Mouse (Mus musculus) midbrain, postnatal 0 days (tissue): ENCODE results near the gene Tmem74b. TPM values are rescaled to one million over a fixed set of nuclear protein-coding genes. Genes with fewer than 3 reads are reported as not detected.

Experiments used
- ATAC-seq: fragments of 200-750 bp; cut with Nextera tagmentation; 2 replicates; pipeline ENCODE4 v1.8.0; 2017; ENCODE audit warnings: moderate number of reproducible peaks, mild to moderate bottlenecking, moderate TSS enrichment, moderate library complexity; ENCODE audit not compliant: low FRiP score
- DNase-seq: peaks from one replicate; pipeline ENCODE4 v3.0.0-alpha.2; 2015; ENCODE audit warnings: low spot score
- H3K27ac ChIP-seq: fragments of 300-500 bp; sonication (generic); 2 replicates; pipeline ENCODE4 v1.5.1; 2014; ENCODE audit warnings: low read depth, mild to moderate bottlenecking, low read length, mixed read lengths
- H3K27me3 ChIP-seq: fragments of 300-500 bp; sonication (generic); 2 replicates; pipeline ENCODE4 v1.6.1; 2014; ENCODE audit warnings: low read length, control low read depth, mixed read lengths; ENCODE audit not compliant: insufficient read depth
- H3K36me3 ChIP-seq: fragments of 300-500 bp; sonication (generic); 2 replicates; pipeline ENCODE4 v1.6.1; 2014; ENCODE audit warnings: low read length, control low read depth, mixed read lengths; ENCODE audit not compliant: insufficient read depth
- H3K4me1 ChIP-seq: fragments of 300-500 bp; sonication (generic); 2 replicates; pipeline ENCODE4 v1.6.1; 2014; ENCODE audit warnings: mild to moderate bottlenecking, control low read depth, antibody characterized with exemption, low read length, mixed read lengths; ENCODE audit not compliant: insufficient read depth
- H3K4me2 ChIP-seq: fragments of 300-500 bp; sonication (generic); 2 replicates; pipeline ENCODE4 v1.6.1; 2014; ENCODE audit warnings: low read depth, mild to moderate bottlenecking, low read length, mixed read lengths; ENCODE audit not compliant: poor library complexity, severe bottlenecking
- H3K4me3 ChIP-seq: fragments of 300-500 bp; sonication (generic); 2 replicates; pipeline ENCODE4 v1.5.1; 2014; ENCODE audit warnings: low read depth, mild to moderate bottlenecking, low read length, moderate library complexity
- H3K9ac ChIP-seq: fragments of 300-500 bp; sonication (generic); replicated peaks from 2 replicates; pipeline ENCODE4 v1.6.1; 2014; ENCODE audit warnings: mild to moderate bottlenecking, low read length, moderate library complexity, mixed read lengths; ENCODE audit not compliant: poor library complexity, severe bottlenecking
- H3K9me3 ChIP-seq: fragments of 300-500 bp; sonication (generic); 2 replicates; pipeline ENCODE4 v1.6.1; 2016; ENCODE audit warnings: low read length, control low read depth
- CTCF ChIP-seq: IDR thresholded peaks from 2 replicates; pipeline ENCODE4 v1.5.1; 2016; ENCODE audit warnings: antibody characterized with exemption, mild to moderate bottlenecking
- WGBS: fragments of 180-500 bp; shearing (Covaris S2); extraction: QIAGEN DNeasy Blood & Tissue Kit; methylation state at CpG from one replicate; pipeline ENCODE4 v1.1.7; 2014; 5-methylcytosine and 5-hydroxymethylcytosine counted together
- polyA plus RNA-seq: library from polyadenylated mRNA; unstranded; fragments of >200 nt; fragmentation: Nextera tagmentation; extraction: Ambion mirVana; gene quantifications from 2 replicates; pipeline ENCODE4 v1.2.1, GENCODE M21; 2015
- total RNA-seq: library from RNA; depleted of rRNA; stranded (reverse); fragments of >200 nt; gene quantifications from 2 replicates; pipeline ENCODE4 v1.2.3, GENCODE M21; 2014; rRNA removed

Tmem74b gene
- total and polyA plus RNA-seq, 2 experiments from 2014 or later, result 24.8 to 28.6 TPM

- H3K4me3 ChIP-seq, result no peak overlapping the region
- WGBS, result 36% methylated on average over 1 of the region's 1 CpGs
- ATAC-seq (no peak), DNase-seq (no peak)
- H3K27me3 ChIP-seq, result no peaks in the 10 kb centered on the region
- H3K4me1 ChIP-seq, result no peaks in the 10 kb centered on the region
- TF ChIP-seq CTCF, result no peak
- no peak overlapping the region for H3K4me2 ChIP-seq
- H3K27ac ChIP-seq, result no peak overlapping the region
- H3K9ac ChIP-seq, result no peak overlapping the region
- H3K36me3 ChIP-seq, result no peaks in the 10 kb centered on the region
- H3K9me3 ChIP-seq, result no peaks in the 10 kb centered on the region
Observed at GRCm38 (mm10) chr2:151758806-151759353, 57.1 kb downstream of the Tmem74b start.

Other genes with a start within 250 kb of the Tmem74b start
- not detected in 2 replicates for gene 4921509C19Rik, start 225.9 kb upstream of the Tmem74b start, total RNA-seq
- not detected in 2 replicates for gene 4921509C19Rik, start 225.9 kb upstream of the Tmem74b start, polyA plus RNA-seq
- 103 and 107 TPM in 2 replicates for gene Nsfl1c, start 207.8 kb upstream of the Tmem74b start, total RNA-seq
- gene Nsfl1c, start 207.8 kb upstream of the Tmem74b start, polyA plus RNA-seq, result 244 and 250 TPM in 2 replicates
- gene Fkbp1a, start 159.5 kb upstream of the Tmem74b start, total RNA-seq, result 79.2 and 79.3 TPM in 2 replicates
- 598 and 619 TPM in 2 replicates for gene Fkbp1a, start 159.5 kb upstream of the Tmem74b start, polyA plus RNA-seq
- 0.61 TPM in 1 of 2 replicates, not detected in the other for gene Sdcbp2, start 129.4 kb upstream of the Tmem74b start, total RNA-seq
- 0.93 and 1.4 TPM in 2 replicates for gene Sdcbp2, start 129.4 kb upstream of the Tmem74b start, polyA plus RNA-seq
- 64.2 and 66.1 TPM in 2 replicates for gene Snph, start 69.4 kb upstream of the Tmem74b start, total RNA-seq
- 21.9 and 23.4 TPM in 2 replicates for gene Snph, start 69.4 kb upstream of the Tmem74b start, polyA plus RNA-seq
- 0.44 and 0.90 TPM in 2 replicates for gene Rad21l, start 33.5 kb upstream of the Tmem74b start, total RNA-seq
- gene Rad21l, start 33.5 kb upstream of the Tmem74b start, polyA plus RNA-seq, result 0.15 and 0.20 TPM in 2 replicates
- gene Psmf1, start 42.2 kb downstream of the Tmem74b start, total RNA-seq, result 59.5 and 77.6 TPM in 2 replicates
- gene Psmf1, start 42.2 kb downstream of the Tmem74b start, polyA plus RNA-seq, result 72.6 and 73.8 TPM in 2 replicates
- 0.33 TPM in 1 of 2 replicates, not detected in the other for gene Rspo4, start 140.9 kb downstream of the Tmem74b start, total RNA-seq
- gene Rspo4, start 140.9 kb downstream of the Tmem74b start, polyA plus RNA-seq, result 0.44 and 0.55 TPM in 2 replicates
- 0.24 and 0.38 TPM in 2 replicates for gene Angpt4, start 209.2 kb downstream of the Tmem74b start, total RNA-seq
- gene Angpt4, start 209.2 kb downstream of the Tmem74b start, polyA plus RNA-seq, result 0.09 and 0.25 TPM in 2 replicates